Mouse (Mus musculus) spleen, adult 2 months (tissue): ENCODE measurements around the gene Rcan2. TPM values are rescaled to one million over a fixed set of nuclear protein-coding genes. Genes with fewer than 3 reads are reported as not detected.

Experiments used
- DNase-seq, 2 experiments: peaks; one replicate each; pipeline versions ENCODE4 v3.0.0 to v3.0.0-alpha.2; 2012 to 2021; ENCODE audit warnings: low spot score in 2 of 2, low read depth in 1 of 2
- H3K27ac ChIP-seq: fragments of 200-500 bp; 2 replicates; pipeline ENCODE4 v1.5.1; 2012; ENCODE audit warnings: low read length, inconsistent platforms; ENCODE audit not compliant: insufficient read depth
- H3K27me3 ChIP-seq: fragments of 200-500 bp; 2 replicates; pipeline ENCODE4 v1.6.1; 2012; ENCODE audit warnings: mild to moderate bottlenecking, moderate library complexity, low read length, inconsistent platforms; ENCODE audit not compliant: control insufficient read depth, insufficient read depth
- H3K36me3 ChIP-seq: fragments of 200-500 bp; 2 replicates; pipeline ENCODE4 v1.6.1; 2012; ENCODE audit warnings: mild to moderate bottlenecking, low read length, inconsistent platforms; ENCODE audit not compliant: control insufficient read depth, insufficient read depth
- H3K4me1 ChIP-seq: fragments of 200-500 bp; 2 replicates; pipeline ENCODE4 v1.6.1; 2011; ENCODE audit warnings: inconsistent platforms; ENCODE audit not compliant: control insufficient read depth, insufficient read depth, insufficient read length
- H3K4me3 ChIP-seq: fragments of 200-500 bp; 2 replicates; pipeline ENCODE4 v1.5.1; 2011; ENCODE audit warnings: mild to moderate bottlenecking, inconsistent platforms; ENCODE audit not compliant: insufficient read depth, insufficient read length; ENCODE audit errors: extremely low read depth
- CTCF ChIP-seq: fragments of 200-500 bp; IDR thresholded peaks from 2 replicates; pipeline ENCODE4 v1.5.1; 2011; ENCODE audit warnings: mild to moderate bottlenecking, inconsistent platforms; ENCODE audit not compliant: insufficient read depth, insufficient read length, insufficient replicate concordance; ENCODE audit errors: extremely low read depth
- POLR2A ChIP-seq: fragments of 200-500 bp; IDR thresholded peaks from 2 replicates; pipeline ENCODE4 v1.6.1; 2011; ENCODE audit warnings: low read depth, low read length, inconsistent platforms
- WGBS: fragments of 180-500 bp; shearing (Covaris S2); methylation state at CpG from one replicate; pipeline ENCODE4 v1.1.7; 2018; 5-methylcytosine and 5-hydroxymethylcytosine counted together
- polyA plus RNA-seq: library from polyadenylated mRNA; depleted of rRNA; stranded (reverse); fragments of >200 nt; gene quantifications from 2 replicates; pipeline ENCODE4 v1.2.3, GENCODE M21; 2012

Rcan2 gene
- polyA plus RNA-seq, 1 experiment, result 1.4 TPM

GRCm38 (mm10) chr17:44035005-44035404 lies 233.9 kb downstream of the Rcan2 start:
- H3K4me1 ChIP-seq, result no peaks in the 10 kb centered on the region
- WGBS, result 95% methylated on average over 1 of the region's 1 CpGs
- H3K4me3 ChIP-seq, result no peak overlapping the region
- no peak overlapping the region for H3K27ac ChIP-seq
- no peak for DNase-seq
- H3K36me3 ChIP-seq, result no peaks in the 10 kb centered on the region
- TF ChIP-seq POLR2A (no peak), CTCF (no peak)
- H3K27me3 ChIP-seq, result no peaks in the 10 kb centered on the region

GRCm38 (mm10) chr17:44038656-44039055 lies 237.5 kb downstream of the Rcan2 start:
- Histone ChIP-seq H3K4me3 (no peak overlapping the region), H3K27ac (no peak overlapping the region), H3K36me3 (no peaks in the 10 kb centered on the region), H3K27me3 (no peaks in the 10 kb centered on the region), H3K4me1 (no peaks in the 10 kb centered on the region)
- no peak for DNase-seq
- WGBS, result 62% methylated on average over 9 of the region's 9 CpGs
- no peak for TF ChIP-seq POLR2A
- TF ChIP-seq CTCF, result no peak

- WGBS, result 96% methylated on average over 2 of the region's 2 CpGs
- TF ChIP-seq POLR2A (no peak), CTCF (no peak)
- no peak overlapping the region for H3K27ac ChIP-seq
- no peaks in the 10 kb centered on the region for H3K27me3 ChIP-seq
- no peak overlapping the region for H3K4me3 ChIP-seq
- no peaks in the 10 kb centered on the region for H3K4me1 ChIP-seq
- no peak for DNase-seq
- H3K36me3 ChIP-seq, result no peaks in the 10 kb centered on the region
Observed at GRCm38 (mm10) chr17:44040449-44040848, 239.3 kb downstream of the Rcan2 start.

GRCm38 (mm10) chr17:44042301-44042700 lies 241.2 kb downstream of the Rcan2 start:
- H3K4me1 ChIP-seq, result no peaks in the 10 kb centered on the region
- DNase-seq, result no peak

GRCm38 (mm10) chr17:44042861-44043260 lies 241.7 kb downstream of the Rcan2 start:
- TF ChIP-seq CTCF (no peak), POLR2A (no peak)
- Histone ChIP-seq H3K27ac (no peak overlapping the region; the same call in 1 of the 2 replicates), H3K4me3 (no peak overlapping the region), H3K27me3 (no peaks in the 10 kb centered on the region), H3K4me1 (no peaks in the 10 kb centered on the region), H3K36me3 (no peaks in the 10 kb centered on the region)
- 80% methylated on average over 8 of the region's 8 CpGs for WGBS
- DNase-seq, result no peak

More at GRCm38 (mm10) chr17:44042301-44042700, 241.2 kb downstream of the Rcan2 start:
- Histone ChIP-seq H3K27ac (no peak overlapping the region), H3K36me3 (no peaks in the 10 kb centered on the region), H3K27me3 (no peaks in the 10 kb centered on the region), H3K4me3 (no peak overlapping the region)
- TF ChIP-seq CTCF, result no peak
- no peak for TF ChIP-seq POLR2A
- WGBS, result 83% methylated on average over 2 of the region's 2 CpGs

- H3K27ac ChIP-seq, result no peak overlapping the region
- 6% methylated on average over 4 of the region's 4 CpGs for WGBS
- TF ChIP-seq CTCF (no peak), POLR2A (no peak)
- peak; percentile 17 to 27 for DNase-seq
- H3K27me3 ChIP-seq, result no peaks in the 10 kb centered on the region
- H3K36me3 ChIP-seq, result no peaks in the 10 kb centered on the region
- H3K4me3 ChIP-seq, result no peak overlapping the region
- H3K4me1 ChIP-seq, result no peaks in the 10 kb centered on the region
Observed at GRCm38 (mm10) chr17:44053427-44053826, 252.3 kb downstream of the Rcan2 start.

GRCm38 (mm10) chr17:44057123-44057522 lies 256.0 kb downstream of the Rcan2 start:
- no peaks in the 10 kb centered on the region for H3K27me3 ChIP-seq
- no peak for TF ChIP-seq CTCF
- TF ChIP-seq POLR2A, result no peak
- no peak overlapping the region for H3K27ac ChIP-seq
- no peaks in the 10 kb centered on the region for H3K4me1 ChIP-seq
- WGBS, result 93% methylated on average over 1 of the region's 1 CpGs
- no peak overlapping the region for H3K4me3 ChIP-seq
- DNase-seq, result no peak
- H3K36me3 ChIP-seq, result no peaks in the 10 kb centered on the region
